12 mouse cellular contexts compared by ENCODE assay signal in the genomic region with DNA sequence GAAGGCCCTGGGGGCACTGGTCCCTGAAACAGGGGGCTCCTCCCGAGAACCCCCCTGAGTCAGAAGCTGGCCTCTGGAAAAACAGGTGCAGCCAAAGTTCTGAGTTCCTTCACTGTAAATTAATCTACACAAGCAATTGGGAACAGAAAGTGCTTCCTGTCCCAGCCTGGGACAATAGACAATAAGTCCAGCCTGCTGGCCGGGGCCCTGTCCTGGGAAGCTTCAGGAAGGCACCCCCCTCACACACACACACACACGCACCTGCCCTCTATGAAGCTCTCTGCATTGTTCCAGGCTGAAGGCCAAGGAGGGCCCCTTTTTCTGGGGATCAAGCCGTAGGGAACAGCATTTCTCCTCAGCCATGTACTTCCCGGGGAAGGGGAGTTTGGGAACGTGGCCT. TPM values are rescaled to one million over a fixed set of nuclear protein-coding genes. Genes with fewer than 3 reads are reported as not detected.
DNase-seq lines count a peak whose midpoint lies in the region; ATAC-seq lines count a peak whose summit lies in the region.
"Had no signal": no experiment of that assay in that cellular context is flagged by ENCODE, and none has a peak within 500 bp of the region (broad histone marks: within the 10 kb centered on the region; RNA-seq: fewer than 3 reads in every experiment).

No protein-coding gene starts in this region.

- H3K9ac ChIP-seq in hindbrain, embryonic 16.5 days (ENCODE audit: low read depth, low read length) = no peak overlapping the region
- H3K9ac ChIP-seq in embryonic facial prominence, embryonic 15.5 days = no peak overlapping the region
- H3K9ac ChIP-seq in limb, embryonic 13.5 days = 0 out of 2 replicates have a peak overlapping the region, but pooled peaks have one; percentile 19
- H3K9ac ChIP-seq: hindbrain, embryonic 15.5 days had no signal

- no peaks in the 10 kb centered on the region for H3K9me3 ChIP-seq in hindbrain, embryonic 10.5 days
- H3K9me3 ChIP-seq in hindbrain, embryonic 16.5 days (ENCODE audit: control insufficient read depth, low read length) = no peaks in the 10 kb centered on the region
- H3K9me3 ChIP-seq in embryonic facial prominence, embryonic 15.5 days (replicated peaks) = no peaks in the 10 kb centered on the region
- H3K9me3 ChIP-seq in heart, embryonic 10.5 days = no peaks in the 10 kb centered on the region; the same call in 1 of the 2 replicates
- H3K9me3 ChIP-seq in limb, embryonic 13.5 days = 0 out of 2 replicates have a peak, but pooled peaks cover 3% of the 10 kb centered on the region
- H3K9me3 ChIP-seq: hindbrain, embryonic 15.5 days had no signal

- H3K4me3 ChIP-seq in hindbrain, embryonic 10.5 days = no peak overlapping the region
- no peak overlapping the region for H3K4me3 ChIP-seq in hindbrain, embryonic 16.5 days (ENCODE audit: low read length)
- no peak overlapping the region for H3K4me3 ChIP-seq in embryonic facial prominence, embryonic 15.5 days (replicated peaks)
- H3K4me3 ChIP-seq in heart, embryonic 10.5 days = no peak overlapping the region
- no peak overlapping the region for H3K4me3 ChIP-seq in limb, embryonic 13.5 days
- H3K4me3 ChIP-seq: erythroblast, embryonic 14.5 days; hindbrain, embryonic 15.5 days had no signal

- no peak for ATAC-seq in hindbrain, embryonic 16.5 days
- ATAC-seq in embryonic facial prominence, embryonic 15.5 days (ENCODE audit: insufficient number of reproducible peaks, low FRiP score, low TSS enrichment, low read depth) = no peak
- no peak for ATAC-seq in limb, embryonic 13.5 days (ENCODE audit: low FRiP score, low read depth)
- ATAC-seq: CD4-positive, CD25-positive, alpha-beta regulatory T cell, adult 4 months had no signal

- 69% methylated on average over 6 of the region's 6 CpGs for WGBS in hindbrain, embryonic 10.5 days
- 63% methylated on average over 6 of the region's 6 CpGs for WGBS in hindbrain, embryonic 16.5 days
- WGBS in embryonic facial prominence, embryonic 15.5 days = 36% methylated on average over 6 of the region's 6 CpGs
- 67% methylated on average over 6 of the region's 6 CpGs for WGBS in heart, embryonic 10.5 days
- WGBS in limb, embryonic 13.5 days = 62% methylated on average over 6 of the region's 6 CpGs

- peaks cover 82% of the 10 kb centered on the region for H3K27me3 ChIP-seq in hindbrain, embryonic 10.5 days (ENCODE audit: insufficient read depth, poor library complexity, severe bottlenecking)
- no peaks in the 10 kb centered on the region for H3K27me3 ChIP-seq in hindbrain, embryonic 16.5 days (replicated peaks; ENCODE audit: control insufficient read depth, insufficient read depth, low read length)
- no peaks in the 10 kb centered on the region; the same call in none of the 2 replicates for H3K27me3 ChIP-seq in embryonic facial prominence, embryonic 15.5 days
- H3K27me3 ChIP-seq in heart, embryonic 10.5 days (ENCODE audit: insufficient read depth, poor library complexity, severe bottlenecking) = peaks cover 73% of the 10 kb centered on the region
- peaks cover 5% of the 10 kb centered on the region; the same call in 1 of the 2 replicates for H3K27me3 ChIP-seq in limb, embryonic 13.5 days
- H3K27me3 ChIP-seq: hindbrain, embryonic 15.5 days had no signal

- no peaks in the 10 kb centered on the region for H3K36me3 ChIP-seq in hindbrain, embryonic 10.5 days
- H3K36me3 ChIP-seq in hindbrain, embryonic 16.5 days (ENCODE audit: control insufficient read depth, insufficient read depth, low read length) = no peaks in the 10 kb centered on the region
- no peaks in the 10 kb centered on the region for H3K36me3 ChIP-seq in embryonic facial prominence, embryonic 15.5 days
- H3K36me3 ChIP-seq in heart, embryonic 10.5 days = no peaks in the 10 kb centered on the region
- no peaks in the 10 kb centered on the region for H3K36me3 ChIP-seq in limb, embryonic 13.5 days
- H3K36me3 ChIP-seq: hindbrain, embryonic 15.5 days had no signal

- DNase-seq in hindbrain, embryonic 10.5 days (ENCODE audit: low spot score) = no peak
- DNase-seq in heart, embryonic 10.5 days (ENCODE audit: low spot score) = no peak
- DNase-seq in left cerebral cortex, adult 18-20 months (ENCODE audit: low spot score in 2 of 2) = no peak
- no peak for DNase-seq in right cerebral cortex, adult 2 months (ENCODE audit: low spot score in 2 of 2)
- no peak for DNase-seq in layer of hippocampus, adult 11-12 months (ENCODE audit: low spot score)
- DNase-seq: liver had no signal

- H3K4me2 ChIP-seq in hindbrain, embryonic 16.5 days (ENCODE audit: low read length) = no peak overlapping the region
- H3K4me2 ChIP-seq in embryonic facial prominence, embryonic 15.5 days (replicated peaks) = no peak overlapping the region
- H3K4me2 ChIP-seq in limb, embryonic 13.5 days (replicated peaks) = no peak overlapping the region
- H3K4me2 ChIP-seq: hindbrain, embryonic 15.5 days had no signal

- H3K27ac ChIP-seq in hindbrain, embryonic 10.5 days = peak overlapping the region; percentile 35
- no peak overlapping the region for H3K27ac ChIP-seq in hindbrain, embryonic 16.5 days (ENCODE audit: low read depth, low read length)
- H3K27ac ChIP-seq in embryonic facial prominence, embryonic 15.5 days (replicated peaks) = peak overlapping the region; percentile 60; the same call in 1 of the 2 replicates
- 0 out of 2 replicates have a peak overlapping the region, but pooled peaks have one; percentile 13 for H3K27ac ChIP-seq in heart, embryonic 10.5 days
- H3K27ac ChIP-seq in limb, embryonic 13.5 days = no peak overlapping the region
- H3K27ac ChIP-seq: hindbrain, embryonic 15.5 days had no signal

- H3K4me1 ChIP-seq in hindbrain, embryonic 10.5 days (replicated peaks) = peaks cover 43% of the 10 kb centered on the region
- H3K4me1 ChIP-seq in hindbrain, embryonic 16.5 days (ENCODE audit: control insufficient read depth, insufficient read depth, low read depth, low read length) = peaks cover 9% of the 10 kb centered on the region; the same call in 1 of the 2 replicates
- H3K4me1 ChIP-seq in embryonic facial prominence, embryonic 15.5 days = peaks cover 24% of the 10 kb centered on the region
- peaks cover 36% of the 10 kb centered on the region for H3K4me1 ChIP-seq in heart, embryonic 10.5 days
- H3K4me1 ChIP-seq in limb, embryonic 13.5 days = peaks cover 24% of the 10 kb centered on the region

RNA-seq across cellular contexts. Expression of a gene that starts 49.6 kb away (rescaled TPM):
- polyA plus RNA-seq in hindbrain, embryonic 10.5 days (2016; fragmentation: Nextera tagmentation; extraction: Ambion mirVana) = 277 and 300 TPM in 2 replicates
- 325 and 351 TPM in 2 replicates for polyA plus RNA-seq in hindbrain, embryonic 16.5 days (2015; fragmentation: Nextera tagmentation; extraction: Ambion mirVana)
- polyA plus RNA-seq in embryonic facial prominence, embryonic 15.5 days (2015; fragmentation: Nextera tagmentation; extraction: Ambion mirVana) = 376 and 384 TPM in 2 replicates
- polyA plus RNA-seq in heart, embryonic 10.5 days (2016; fragmentation: Nextera tagmentation; extraction: Ambion mirVana) = 268 and 346 TPM in 2 replicates
- polyA plus RNA-seq in limb, embryonic 13.5 days (2015; fragmentation: Nextera tagmentation; extraction: Ambion mirVana) = 391 and 427 TPM in 2 replicates
- total RNA-seq in left cerebral cortex, adult 18-20 months (2021) = 100 to 1,000 TPM; 174 to 187 TPM

RNA-seq across cellular contexts. Expression of a gene that starts 59.8 kb away (rescaled TPM):
- 20.0 and 20.8 TPM in 2 replicates for polyA plus RNA-seq in hindbrain, embryonic 10.5 days (2016; fragmentation: Nextera tagmentation; extraction: Ambion mirVana)
- 14.1 and 18.0 TPM in 2 replicates for polyA plus RNA-seq in hindbrain, embryonic 16.5 days (2015; fragmentation: Nextera tagmentation; extraction: Ambion mirVana)
- 43.8 and 56.3 TPM in 2 replicates for polyA plus RNA-seq in embryonic facial prominence, embryonic 15.5 days (2015; fragmentation: Nextera tagmentation; extraction: Ambion mirVana)
- 24.5 and 24.8 TPM in 2 replicates for polyA plus RNA-seq in heart, embryonic 10.5 days (2016; fragmentation: Nextera tagmentation; extraction: Ambion mirVana)
- 11.9 and 12.0 TPM in 2 replicates for polyA plus RNA-seq in limb, embryonic 13.5 days (2015; fragmentation: Nextera tagmentation; extraction: Ambion mirVana)
- 1 to 10 TPM; 6.1 to 6.8 TPM for total RNA-seq in left cerebral cortex, adult 18-20 months (2021)

Comparison
In these comparisons a context has a peak if more than half of its experiments do, and no peak if none do; other contexts are left out.
1. H3K27ac ChIP-seq: peak in hindbrain, embryonic 10.5 days (single experiment), embryonic facial prominence, embryonic 15.5 days (single experiment) and heart, embryonic 10.5 days (single experiment); none in hindbrain, embryonic 16.5 days (single experiment) and limb, embryonic 13.5 days (single experiment).